Mouse (Mus musculus) neural tube, embryonic 11.5 days (tissue): ENCODE measurements at regions not wholly inside any gene's neighbourhood (a gene's known extent, or its start where the extent isn't known, plus 50 kb on each side); places are given as distances from the start of the nearest gene placed in this dataset.

Source experiments
- ATAC-seq: fragments of 200-750 bp; cut with Nextera tagmentation; 2 replicates; pipeline ENCODE4 v1.8.0; 2017; ENCODE audit warnings: moderate number of reproducible peaks, mild to moderate bottlenecking, moderate TSS enrichment, moderate library complexity; ENCODE audit not compliant: insufficient read depth, low FRiP score, low TSS enrichment
- DNase-seq: peaks from one replicate; pipeline ENCODE4 v3.0.0-alpha.2; 2015; ENCODE audit warnings: low spot score
- H3K27ac ChIP-seq: fragments of 300-500 bp; sonication (generic); 2 replicates; pipeline ENCODE4 v1.5.1; 2014; ENCODE audit warnings: low read depth, mild to moderate bottlenecking, low read length
- H3K27me3 ChIP-seq: fragments of 300-500 bp; sonication (generic); 2 replicates; pipeline ENCODE4 v1.6.1; 2014; ENCODE audit warnings: mild to moderate bottlenecking, low read length, mixed read lengths; ENCODE audit not compliant: control insufficient read depth, insufficient read depth
- H3K36me3 ChIP-seq: fragments of 300-500 bp; sonication (generic); 2 replicates; pipeline ENCODE4 v1.6.1; 2014; ENCODE audit warnings: mild to moderate bottlenecking, low read length, moderate library complexity, mixed read lengths; ENCODE audit not compliant: control insufficient read depth, insufficient read depth
- H3K4me1 ChIP-seq: fragments of 300-500 bp; sonication (generic); 2 replicates; pipeline ENCODE4 v1.6.1; 2014; ENCODE audit warnings: low read length, mixed read lengths; ENCODE audit not compliant: control insufficient read depth, insufficient read depth
- H3K4me2 ChIP-seq: fragments of 300-500 bp; sonication (generic); 2 replicates; pipeline ENCODE4 v1.6.1; 2014; ENCODE audit warnings: low read depth, mild to moderate bottlenecking, moderate library complexity
- H3K4me3 ChIP-seq: fragments of 300-500 bp; sonication (generic); 2 replicates; pipeline ENCODE4 v1.5.1; 2014; ENCODE audit warnings: low read depth, low read length
- H3K9ac ChIP-seq: fragments of 300-500 bp; sonication (generic); 2 replicates; pipeline ENCODE4 v1.6.1; 2014; ENCODE audit warnings: mild to moderate bottlenecking, low read length
- H3K9me3 ChIP-seq: fragments of 300-500 bp; sonication (generic); 2 replicates; pipeline ENCODE4 v1.6.1; 2016; ENCODE audit warnings: low read length; ENCODE audit not compliant: control insufficient read depth
- WGBS: fragments of 180-500 bp; shearing (Covaris S2); extraction: QIAGEN DNeasy Blood & Tissue Kit; methylation state at CpG from one replicate; pipeline ENCODE4 v1.1.7; 2014; 5-methylcytosine and 5-hydroxymethylcytosine counted together

DNA sequence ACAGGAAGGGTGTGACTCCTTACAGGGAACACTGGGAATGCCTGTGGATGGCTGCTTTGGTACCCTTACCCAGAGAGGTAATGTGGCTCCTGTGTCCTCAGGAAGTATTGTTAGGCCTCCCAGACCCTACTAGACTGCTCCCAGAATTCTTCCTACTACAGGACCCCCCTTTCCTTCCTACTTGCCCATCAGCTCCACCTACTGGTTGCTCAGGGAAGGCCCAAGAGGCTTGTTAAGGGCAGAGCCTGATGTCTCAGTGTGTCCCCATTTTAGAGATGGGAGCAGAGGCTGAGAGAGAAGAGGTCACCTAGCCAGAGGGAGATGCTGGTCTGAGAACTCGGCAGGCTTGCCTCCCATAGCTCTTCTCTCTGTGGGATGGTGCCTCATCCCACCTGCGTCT lies 93.3 kb downstream of the 1810010D01Rik start:
- Histone ChIP-seq H3K9me3 (no peaks in the 10 kb centered on the region), H3K4me2 (no peak overlapping the region), H3K36me3 (no peaks in the 10 kb centered on the region), H3K27me3 (no peaks in the 10 kb centered on the region), H3K4me1 (peaks cover 10% of the 10 kb centered on the region; the same call in 1 of the 2 replicates), H3K27ac (no peak overlapping the region), H3K9ac (no peak overlapping the region), H3K4me3 (no peak overlapping the region)
- 80% methylated on average over 2 of the region's 2 CpGs for WGBS
- DNase-seq (peak; percentile 42), ATAC-seq (no peak)

DNA sequence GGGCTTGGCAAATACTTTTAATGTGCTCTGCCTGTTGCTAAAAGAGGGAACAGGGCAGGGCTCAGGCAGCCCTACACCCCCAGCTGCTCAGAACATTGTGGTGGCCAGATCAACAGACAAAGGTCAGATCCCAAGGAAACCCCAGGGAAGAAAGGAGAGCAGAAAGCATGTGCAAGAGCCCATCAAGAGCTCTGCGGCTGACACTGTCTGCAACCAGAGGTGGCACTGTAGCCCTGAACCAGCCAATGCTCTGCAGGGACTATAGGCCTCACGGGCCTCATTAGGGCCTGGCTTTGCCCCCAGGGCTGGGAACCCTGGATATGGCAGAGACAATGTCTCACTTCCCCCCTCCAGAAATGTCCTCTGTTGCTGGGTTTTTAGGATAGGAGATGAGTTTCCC lies 93.8 kb downstream of the 1810010D01Rik start:
- no peaks in the 10 kb centered on the region for H3K9me3 ChIP-seq
- H3K27me3 ChIP-seq: no peaks in the 10 kb centered on the region
- H3K4me2 ChIP-seq: no peak overlapping the region
- no peak overlapping the region for H3K27ac ChIP-seq
- no peak for DNase-seq
- H3K9ac ChIP-seq: no peak overlapping the region
- no peak overlapping the region for H3K4me3 ChIP-seq
- WGBS: 67% methylated on average over 2 of the region's 2 CpGs
- no peak for ATAC-seq
- peaks cover 10% of the 10 kb centered on the region; the same call in 1 of the 2 replicates for H3K4me1 ChIP-seq
- no peaks in the 10 kb centered on the region for H3K36me3 ChIP-seq

DNA sequence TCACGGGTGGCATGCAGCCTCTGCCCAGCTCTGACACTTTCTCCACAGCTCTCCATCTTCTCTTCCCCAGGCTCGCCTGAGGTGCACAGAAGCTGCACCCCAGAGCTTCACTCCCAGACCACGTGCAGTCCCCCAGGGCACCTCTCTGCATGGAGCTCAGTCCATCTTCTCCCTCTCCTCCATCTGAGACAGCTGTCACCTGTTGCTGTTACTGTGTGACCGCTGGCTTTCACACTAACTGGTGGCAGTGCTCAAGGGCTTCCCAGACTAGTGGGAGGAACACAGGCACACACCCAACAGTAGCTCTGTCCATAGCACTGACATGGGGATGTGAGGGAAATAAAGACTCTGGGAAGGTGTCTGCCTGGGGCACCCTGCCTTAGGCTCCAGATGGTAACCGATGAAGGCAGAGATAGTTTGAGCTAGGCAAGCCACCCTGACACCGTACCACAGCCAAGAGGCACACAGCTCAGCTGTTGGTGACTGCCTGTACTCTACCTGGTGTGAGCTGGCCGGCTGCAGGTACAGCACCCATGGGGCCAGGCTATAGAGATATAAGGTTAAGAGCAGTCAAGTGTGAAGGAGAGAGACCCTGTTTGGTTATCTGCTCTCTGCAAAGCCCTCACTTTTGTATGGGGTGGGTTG lies 94.9 kb downstream of the 1810010D01Rik start:
- ATAC-seq (no peak), DNase-seq (no peak)
- H3K27me3 ChIP-seq: no peaks in the 10 kb centered on the region
- H3K9me3 ChIP-seq: no peaks in the 10 kb centered on the region
- H3K4me3 ChIP-seq: no peak overlapping the region
- H3K4me1 ChIP-seq: peaks cover 10% of the 10 kb centered on the region; the same call in 1 of the 2 replicates
- H3K4me2 ChIP-seq: no peak overlapping the region
- WGBS: 75% methylated on average over 7 of the region's 7 CpGs
- H3K36me3 ChIP-seq: no peaks in the 10 kb centered on the region
- no peak overlapping the region for H3K27ac ChIP-seq
- no peak overlapping the region for H3K9ac ChIP-seq

DNA sequence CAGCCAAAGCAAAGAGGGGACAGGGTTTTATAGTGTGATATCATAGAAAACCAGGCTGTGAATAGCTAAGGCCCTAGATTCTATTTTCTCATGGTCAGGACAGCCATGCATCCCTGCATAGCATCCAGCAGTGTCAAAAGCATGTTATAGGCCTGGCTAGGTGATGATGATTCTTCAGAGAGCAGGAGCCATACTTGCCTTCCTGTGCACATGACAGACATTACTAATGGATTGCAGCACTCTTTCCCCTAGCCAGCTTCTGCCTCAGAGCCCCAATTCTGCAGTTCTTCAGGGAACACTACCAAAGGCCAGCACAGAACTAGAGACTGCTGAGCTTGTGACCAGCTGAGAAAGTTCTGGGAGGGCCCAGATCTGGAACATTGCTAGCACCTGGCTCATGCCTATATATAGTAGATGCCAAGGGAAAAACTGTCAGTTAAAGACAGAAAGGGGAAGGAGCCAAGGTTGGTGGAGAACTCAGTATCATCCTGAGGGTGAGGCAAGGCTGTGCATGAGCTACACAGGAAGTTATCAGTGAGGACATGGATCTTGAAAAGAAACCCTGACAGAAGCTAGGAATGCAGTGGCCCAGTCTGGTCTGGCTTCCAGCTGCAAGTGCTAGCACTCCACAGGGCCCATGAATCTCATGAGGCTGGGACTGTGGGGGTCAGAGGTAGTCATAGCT lies 95.6 kb downstream of the 1810010D01Rik start:
- ATAC-seq (no peak), DNase-seq (no peak)
- peaks cover 10% of the 10 kb centered on the region; the same call in 1 of the 2 replicates for H3K4me1 ChIP-seq
- H3K4me2 ChIP-seq: no peak overlapping the region
- H3K9ac ChIP-seq: no peak overlapping the region
- no peak overlapping the region for H3K4me3 ChIP-seq
- no peaks in the 10 kb centered on the region for H3K27me3 ChIP-seq
- H3K9me3 ChIP-seq: no peaks in the 10 kb centered on the region
- H3K36me3 ChIP-seq: no peaks in the 10 kb centered on the region
- H3K27ac ChIP-seq: no peak overlapping the region

DNA sequence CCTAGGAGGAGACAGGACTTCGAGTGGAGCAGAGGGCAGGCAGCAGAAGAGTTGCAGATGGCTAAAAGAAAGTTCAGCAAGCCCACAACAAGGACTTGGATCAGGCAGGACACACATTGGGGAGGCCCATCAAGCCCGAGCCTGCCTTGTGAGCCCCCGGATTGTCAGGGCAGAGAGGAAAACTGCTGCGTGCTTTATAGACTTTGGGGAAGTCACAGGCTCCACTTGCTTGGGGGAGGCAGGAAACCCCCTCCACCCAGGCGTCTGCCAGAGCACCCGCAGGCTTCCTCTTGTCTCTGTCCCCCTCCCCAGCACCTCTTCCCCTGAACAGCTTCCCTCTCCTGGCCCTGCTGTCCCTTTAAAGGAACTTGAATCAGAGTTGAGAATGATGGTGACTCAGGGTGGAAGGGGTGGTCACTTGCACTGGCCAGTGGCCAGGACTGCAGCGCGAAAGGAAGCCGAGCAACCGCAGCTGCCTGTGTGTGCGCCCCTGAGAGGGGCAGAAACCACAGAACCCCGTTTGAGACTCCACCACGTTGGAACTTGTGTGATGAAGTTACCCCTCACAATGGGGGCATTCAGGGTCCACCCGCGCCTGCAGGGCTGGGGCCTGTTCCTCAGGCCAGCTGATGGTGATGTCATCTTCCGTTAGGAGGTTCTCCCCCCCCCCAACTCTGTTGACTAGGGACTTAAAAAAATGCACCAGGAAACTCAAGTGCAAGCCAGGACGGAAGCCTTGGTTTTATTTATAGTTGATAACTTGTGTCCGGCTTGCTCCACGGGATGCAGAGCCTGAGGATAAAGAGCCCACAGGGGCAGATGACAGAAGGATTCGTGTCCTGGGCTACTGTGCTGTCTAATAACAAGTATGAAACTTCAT lies 96.4 kb downstream of the 1810010D01Rik start:
- Histone ChIP-seq H3K36me3 (no peaks in the 10 kb centered on the region), H3K4me1 (peaks cover 10% of the 10 kb centered on the region; the same call in 1 of the 2 replicates), H3K27me3 (no peaks in the 10 kb centered on the region), H3K9me3 (no peaks in the 10 kb centered on the region), H3K4me3 (no peak overlapping the region), H3K27ac (0 out of 2 replicates have a peak overlapping the region, but pooled peaks have one; percentile 44), H3K9ac (no peak overlapping the region), H3K4me2 (no peak overlapping the region)
- ATAC-seq: no peak
- DNase-seq: peak; percentile 25
- 54% methylated on average over 20 of the region's 20 CpGs for WGBS

DNA sequence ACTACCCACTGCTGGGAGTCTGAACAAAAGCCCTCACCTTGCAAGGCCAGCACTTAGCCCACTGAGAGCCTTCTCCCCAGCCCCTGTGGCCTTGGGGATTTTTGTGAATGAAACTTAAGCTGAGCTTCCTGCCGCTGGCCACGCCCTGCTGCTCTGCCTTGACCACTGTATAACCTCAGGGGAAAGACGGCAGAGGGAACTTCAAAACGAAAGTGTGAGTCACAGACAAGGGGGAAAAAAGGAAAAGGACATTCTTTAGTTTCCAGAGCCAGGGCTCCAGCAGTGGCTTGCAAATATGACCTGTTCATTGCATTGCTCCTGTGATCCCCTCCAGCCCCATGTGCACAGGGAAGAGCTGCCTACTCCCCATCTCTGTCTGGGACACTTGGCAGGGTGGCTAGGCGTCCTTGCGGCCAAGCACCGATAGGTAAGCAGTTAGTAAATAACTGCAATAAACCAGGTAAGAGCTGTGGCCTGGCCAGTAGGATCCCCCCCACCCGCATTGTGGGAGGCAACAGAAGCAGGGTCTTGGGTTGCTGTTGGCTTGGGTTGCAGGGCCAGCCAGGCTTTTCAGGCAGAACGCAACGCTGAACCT lies 97.2 kb downstream of the 1810010D01Rik start:
- ATAC-seq: no peak
- Histone ChIP-seq H3K9me3 (no peaks in the 10 kb centered on the region), H3K4me1 (peaks cover 10% of the 10 kb centered on the region; the same call in 1 of the 2 replicates), H3K9ac (no peak overlapping the region), H3K4me3 (no peak overlapping the region), H3K36me3 (no peaks in the 10 kb centered on the region), H3K4me2 (no peak overlapping the region), H3K27ac (0 out of 2 replicates have a peak overlapping the region, but pooled peaks have one; percentile 44), H3K27me3 (no peaks in the 10 kb centered on the region)
- WGBS: 38% methylated on average over 10 of the region's 10 CpGs
- DNase-seq: no peak

DNA sequence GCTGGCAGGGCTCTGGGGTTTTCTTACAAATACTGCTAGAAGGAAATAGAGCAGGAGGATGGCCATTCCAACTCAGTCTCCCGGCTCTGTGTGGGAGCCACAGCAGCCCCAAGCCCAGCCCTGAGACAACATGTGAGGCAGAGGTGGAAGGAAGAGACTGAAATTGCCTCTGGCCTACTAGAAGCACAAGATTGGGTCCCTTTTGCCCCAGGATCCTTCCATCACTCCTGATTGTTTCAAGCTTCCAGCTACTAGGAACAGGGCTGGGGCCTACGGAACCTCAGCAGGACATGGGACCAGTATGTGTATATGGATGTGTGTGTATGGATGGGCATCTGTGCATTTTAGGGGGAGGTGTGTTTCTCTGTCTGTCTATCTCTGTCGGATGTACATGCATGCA lies 97.9 kb downstream of the 1810010D01Rik start:
- peaks cover 10% of the 10 kb centered on the region; the same call in 1 of the 2 replicates for H3K4me1 ChIP-seq
- no peak for DNase-seq
- H3K9me3 ChIP-seq: no peaks in the 10 kb centered on the region
- no peak overlapping the region for H3K9ac ChIP-seq
- H3K27me3 ChIP-seq: no peaks in the 10 kb centered on the region
- no peak overlapping the region for H3K4me3 ChIP-seq
- no peak overlapping the region for H3K4me2 ChIP-seq
- no peaks in the 10 kb centered on the region for H3K36me3 ChIP-seq
- ATAC-seq: no peak
- 86% methylated on average over 3 of the region's 3 CpGs for WGBS
- no peak overlapping the region for H3K27ac ChIP-seq

DNA sequence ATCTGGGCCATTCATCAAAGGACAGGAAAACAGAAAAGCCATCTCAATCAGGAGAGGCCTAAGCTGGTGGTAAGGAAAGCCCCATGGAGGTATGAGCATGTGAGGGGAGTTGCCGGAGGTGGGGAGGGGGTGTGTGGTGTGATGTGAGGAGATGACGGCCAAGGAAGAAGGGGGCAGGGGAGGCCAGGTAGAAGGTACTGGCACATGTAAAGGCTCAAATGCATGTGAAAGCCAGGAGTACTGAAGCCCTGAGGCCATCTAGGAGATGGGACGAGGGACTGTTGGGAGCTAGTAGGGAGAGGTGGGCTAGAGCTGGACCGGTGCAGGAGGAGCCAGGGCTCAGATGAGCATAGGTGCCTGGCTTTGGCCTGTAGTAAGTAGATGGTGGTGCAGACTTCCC lies 98.4 kb downstream of the 1810010D01Rik start:
- ATAC-seq: no peak
- Histone ChIP-seq H3K9me3 (no peaks in the 10 kb centered on the region), H3K9ac (no peak overlapping the region), H3K36me3 (no peaks in the 10 kb centered on the region), H3K4me1 (peaks cover 10% of the 10 kb centered on the region; the same call in 1 of the 2 replicates), H3K4me3 (no peak overlapping the region), H3K27ac (no peak overlapping the region), H3K27me3 (no peaks in the 10 kb centered on the region), H3K4me2 (no peak overlapping the region)
- DNase-seq: no peak
- WGBS: 89% methylated on average over 4 of the region's 4 CpGs
